Mouse (Mus musculus): ENCODE measurements around the gene Zbtb9.
"Not testable (repeated sequence)": the region's sequence is repeated elsewhere in the genome, so short reads cannot be mapped to it uniquely, and the experiment has no call there.

Gene Zbtb9

DNA sequence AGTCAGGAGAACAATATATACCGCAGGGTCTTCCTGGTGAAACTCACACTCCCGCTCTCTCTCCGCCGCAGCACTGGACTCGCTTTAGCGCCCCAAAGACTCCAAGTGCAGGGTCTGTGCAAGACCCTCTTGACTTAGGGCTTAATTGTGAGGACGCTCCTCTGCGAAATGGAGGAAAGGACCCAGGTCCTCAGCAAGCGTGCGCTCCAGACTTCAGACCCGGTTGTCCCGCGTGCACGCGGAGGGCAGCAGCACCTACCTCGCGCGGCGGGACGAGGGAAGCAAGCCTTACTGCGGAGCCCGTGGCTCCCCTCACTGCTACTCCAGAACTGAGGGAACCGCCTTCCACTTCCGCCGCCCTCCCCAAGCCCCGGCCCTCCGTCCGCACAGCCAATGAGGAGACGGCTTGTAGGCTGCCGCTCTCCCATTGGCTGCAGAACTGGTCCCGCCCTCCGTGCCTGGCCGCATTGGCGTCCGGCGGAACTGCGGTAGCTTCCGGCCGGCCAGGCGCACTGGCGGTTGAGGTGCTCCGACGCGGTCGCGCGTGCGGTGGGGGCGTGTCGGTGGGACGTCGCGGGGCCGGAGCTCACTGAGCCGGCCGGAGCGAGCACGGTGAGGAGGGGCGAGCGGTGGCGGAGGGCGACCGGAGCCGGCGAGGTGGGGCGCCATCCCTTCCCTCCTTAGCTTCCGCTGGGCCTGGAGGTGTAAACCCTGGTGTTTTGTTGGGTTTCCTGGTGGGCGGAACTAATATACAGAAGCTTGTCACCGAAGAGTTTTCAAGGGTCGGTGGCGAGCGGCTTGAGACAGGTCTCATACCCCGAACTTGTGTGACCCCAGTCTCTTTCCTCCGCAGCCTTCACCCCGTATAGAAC is at the start of gene Zbtb9:
TSS of gene Zbtb9 (plus strand) at position 465 of the 872 bp plus-strand sequence.
- DNase-seq: peak; percentile 93

DNA sequence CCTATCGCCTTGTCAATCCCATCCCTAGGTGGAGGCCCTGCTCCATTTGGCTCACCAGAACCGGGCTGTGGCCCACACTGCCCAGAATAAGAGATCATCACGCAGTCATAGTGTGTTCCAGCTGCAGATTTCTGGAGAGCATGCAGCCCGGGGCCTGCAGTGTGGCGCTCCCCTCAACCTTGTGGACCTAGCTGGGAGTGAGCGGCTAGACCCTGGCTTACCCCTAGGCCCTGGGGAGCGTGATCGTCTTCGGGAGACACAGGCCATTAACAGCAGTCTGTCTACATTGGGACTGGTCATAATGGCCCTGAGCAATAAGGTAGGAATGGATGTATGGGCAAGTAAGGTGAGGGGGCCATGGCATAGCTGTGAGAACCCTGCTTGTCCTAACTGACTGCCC is 47.6 kb upstream of the Zbtb9 start:
- not testable (repeated sequence) for DNase-seq

DNA sequence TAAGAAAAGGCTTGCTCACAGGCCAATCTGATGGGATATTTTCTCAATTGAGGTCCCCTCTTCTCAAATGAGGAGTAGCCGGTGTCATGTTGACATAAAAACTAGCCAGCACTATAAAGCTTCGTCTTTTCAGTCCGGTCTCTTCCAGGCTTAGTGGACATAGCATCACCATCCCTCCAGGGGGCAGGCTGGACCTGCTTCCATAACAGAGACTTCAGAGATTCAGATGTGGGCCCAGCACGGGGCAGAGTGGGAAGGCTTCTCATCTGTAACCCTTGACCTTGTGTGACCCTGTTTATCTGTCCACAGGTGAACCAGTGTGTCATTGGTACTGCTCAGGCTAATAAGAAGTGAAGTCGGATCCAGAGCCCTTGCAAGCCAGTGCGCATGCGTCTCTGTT is 41.2 kb upstream of the Zbtb9 start:
- DNase-seq: not testable (repeated sequence)

DNA sequence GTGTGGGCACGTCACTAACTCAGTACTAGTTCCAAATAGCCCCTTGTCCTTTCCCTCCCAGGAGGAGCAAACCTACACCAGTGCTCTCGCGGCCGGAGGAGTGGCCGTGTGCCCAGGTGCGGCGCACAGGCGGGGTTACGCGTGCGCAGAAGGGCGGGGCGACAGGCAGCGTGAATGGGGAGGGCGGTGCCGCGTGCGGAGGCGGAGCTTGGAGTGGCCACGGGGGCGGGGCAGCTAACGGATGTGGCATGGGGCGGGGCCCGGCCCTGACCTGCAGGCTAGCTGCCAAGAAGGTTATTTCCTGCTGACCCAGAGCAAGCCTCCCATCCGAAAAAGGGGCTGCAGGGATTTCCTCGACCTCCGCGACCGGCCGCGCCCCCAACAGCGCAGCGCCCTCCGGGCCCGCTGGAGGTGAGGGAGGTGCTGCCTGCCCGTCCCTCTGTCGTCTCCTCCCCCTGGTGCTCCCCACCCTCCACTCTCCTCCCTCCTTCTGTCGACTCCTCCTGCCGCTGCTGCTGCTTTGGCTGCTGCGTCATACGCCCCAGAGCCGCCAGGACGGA is 40.0 kb upstream of the Zbtb9 start, which contains the start of gene Phf1:
TSS of gene Phf1 (plus strand) at position 214 of the 560 bp plus-strand sequence.
- peak; percentile 91 for DNase-seq

DNA sequence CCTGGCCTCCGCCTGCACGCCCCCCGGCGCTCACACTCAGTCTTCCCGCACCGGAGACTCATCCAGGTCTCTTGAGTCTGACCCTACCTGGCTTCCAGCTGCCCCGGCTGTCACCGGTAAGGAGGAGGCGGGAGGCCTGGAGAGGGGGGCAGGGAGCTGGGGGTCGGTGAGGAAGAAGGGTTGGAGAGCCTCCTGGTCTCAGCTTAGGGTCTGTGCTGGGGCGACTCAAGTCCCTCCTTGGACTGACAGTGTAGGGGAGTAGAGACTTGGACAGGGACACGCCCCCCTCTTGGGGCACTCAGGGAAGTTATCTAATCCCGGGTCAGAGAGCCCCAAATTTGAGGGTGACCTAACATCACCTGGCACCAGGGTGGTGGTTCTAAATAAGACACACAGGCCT is 39.5 kb upstream of the Zbtb9 start:
- DNase-seq: no peak

DNA sequence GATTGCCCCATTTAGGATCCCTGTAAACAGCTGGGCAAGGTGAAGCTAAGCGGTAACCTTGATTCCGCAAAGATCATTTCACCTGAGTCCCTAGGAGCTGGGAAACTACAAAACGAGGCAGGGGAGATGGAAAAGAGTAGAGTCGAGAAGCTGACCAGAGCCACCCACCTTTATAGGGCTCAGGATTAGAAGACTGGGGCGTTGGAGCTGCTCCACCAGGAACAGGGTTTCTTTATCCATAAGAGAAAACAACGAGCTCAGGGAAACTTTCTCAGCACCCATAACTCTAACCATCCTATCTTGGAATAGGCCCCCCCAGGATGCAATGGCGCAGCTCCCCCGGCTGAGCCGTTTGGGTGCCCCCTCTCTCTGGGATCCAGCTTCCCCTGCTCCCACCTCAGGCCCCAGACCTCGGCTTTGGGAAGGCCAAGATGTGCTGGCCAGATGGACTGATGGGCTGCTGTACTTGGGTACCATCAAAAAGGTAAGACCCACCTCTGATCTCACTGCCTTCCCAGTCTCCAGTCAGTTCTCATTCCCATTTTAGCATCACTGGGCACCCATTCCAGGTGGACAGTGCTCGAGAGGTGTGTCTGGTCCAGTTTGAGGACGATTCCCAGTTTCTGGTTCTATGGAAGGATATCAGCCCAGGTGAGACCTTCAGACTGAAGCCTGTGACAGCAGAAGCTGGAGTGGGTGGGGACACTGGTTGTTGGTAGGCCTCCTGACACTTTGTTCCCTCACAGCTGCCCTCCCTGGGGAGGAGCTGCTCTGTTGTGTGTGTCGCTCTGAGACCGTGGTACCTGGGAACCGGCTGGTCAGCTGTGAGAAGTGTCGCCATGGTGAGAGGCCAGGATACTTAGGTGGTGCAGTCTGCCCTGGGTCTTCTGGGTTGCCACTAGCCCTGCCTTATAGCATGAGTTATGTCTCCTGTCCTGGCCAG is 38.8 kb upstream of the Zbtb9 start:
- no peak for DNase-seq

DNA sequence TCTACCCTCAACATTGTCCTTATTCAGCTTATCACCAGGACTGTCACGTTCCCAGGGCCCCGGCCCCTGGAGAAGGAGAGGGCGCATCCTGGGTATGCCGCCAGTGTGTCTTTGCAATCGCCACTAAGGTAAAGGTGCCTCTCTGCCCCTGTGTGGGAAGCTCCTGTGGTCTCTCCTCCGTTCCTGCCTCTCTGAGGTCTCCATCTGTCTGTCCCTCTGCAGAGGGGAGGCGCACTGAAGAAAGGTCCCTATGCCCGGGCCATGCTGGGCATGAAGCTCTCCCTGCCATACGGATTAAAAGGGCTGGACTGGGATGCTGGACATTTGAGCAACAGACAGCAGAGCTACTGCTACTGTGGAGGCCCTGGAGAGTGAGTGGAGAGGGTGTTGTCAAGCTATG is 37.9 kb upstream of the Zbtb9 start:
- DNase-seq: no peak

DNA sequence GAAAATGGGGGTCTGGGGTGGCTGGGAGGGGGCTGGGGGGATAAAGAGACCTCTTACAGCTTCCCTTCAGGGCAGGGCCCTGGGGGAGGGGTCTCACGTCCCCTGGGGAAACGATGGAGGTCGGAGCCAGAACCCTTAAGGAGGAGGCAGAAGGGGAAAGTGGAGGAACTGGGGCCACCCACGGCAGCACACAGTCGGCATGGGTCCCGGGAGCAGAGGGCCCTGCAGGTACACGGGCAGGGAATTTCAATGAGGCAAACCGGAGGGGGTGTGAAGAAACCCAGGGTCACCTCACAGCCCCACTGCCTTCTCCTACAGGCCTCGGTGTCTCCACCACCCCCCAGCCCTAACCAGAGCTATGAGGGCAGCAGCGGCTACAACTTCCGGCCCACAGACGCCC is 36.5 kb upstream of the Zbtb9 start:
- DNase-seq: no peak

DNA sequence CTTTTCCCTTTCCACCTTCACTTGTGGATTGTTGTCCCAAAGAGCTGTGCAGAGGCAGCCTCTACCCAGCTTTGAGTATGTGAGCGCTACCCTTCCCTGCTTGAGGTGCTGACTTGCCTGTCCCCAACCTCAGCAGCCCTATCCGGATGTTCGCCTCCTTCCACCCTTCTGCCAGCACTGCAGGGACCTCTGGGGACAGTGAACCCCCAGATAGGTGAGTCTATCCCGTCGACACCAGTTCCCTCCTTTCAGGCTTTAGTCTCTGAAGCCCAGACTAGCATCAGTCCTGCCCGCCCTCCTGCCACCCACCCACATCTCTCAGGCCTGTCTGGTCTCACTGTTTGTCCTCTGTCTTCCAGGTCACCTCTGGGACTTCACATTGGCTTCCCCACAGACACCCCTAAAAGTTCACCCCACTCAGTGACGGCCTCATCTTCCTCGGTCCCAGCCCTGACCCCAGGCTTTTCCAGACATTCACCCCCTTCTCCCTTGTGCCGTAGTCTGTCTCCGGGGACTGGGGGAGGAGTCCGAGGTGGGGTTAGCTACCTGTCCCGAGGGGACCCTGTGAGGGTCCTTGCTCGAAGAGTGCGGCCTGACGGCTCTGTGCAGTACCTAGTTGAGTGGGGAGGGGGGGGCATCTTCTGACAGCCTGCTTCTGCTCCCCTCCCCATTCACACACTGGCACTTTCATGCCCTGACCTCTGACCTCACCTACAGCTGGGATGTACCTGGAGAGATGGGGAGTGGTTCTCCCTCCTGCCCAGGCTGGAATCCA is 35.9 kb upstream of the Zbtb9 start:
- no peak for DNase-seq

DNA sequence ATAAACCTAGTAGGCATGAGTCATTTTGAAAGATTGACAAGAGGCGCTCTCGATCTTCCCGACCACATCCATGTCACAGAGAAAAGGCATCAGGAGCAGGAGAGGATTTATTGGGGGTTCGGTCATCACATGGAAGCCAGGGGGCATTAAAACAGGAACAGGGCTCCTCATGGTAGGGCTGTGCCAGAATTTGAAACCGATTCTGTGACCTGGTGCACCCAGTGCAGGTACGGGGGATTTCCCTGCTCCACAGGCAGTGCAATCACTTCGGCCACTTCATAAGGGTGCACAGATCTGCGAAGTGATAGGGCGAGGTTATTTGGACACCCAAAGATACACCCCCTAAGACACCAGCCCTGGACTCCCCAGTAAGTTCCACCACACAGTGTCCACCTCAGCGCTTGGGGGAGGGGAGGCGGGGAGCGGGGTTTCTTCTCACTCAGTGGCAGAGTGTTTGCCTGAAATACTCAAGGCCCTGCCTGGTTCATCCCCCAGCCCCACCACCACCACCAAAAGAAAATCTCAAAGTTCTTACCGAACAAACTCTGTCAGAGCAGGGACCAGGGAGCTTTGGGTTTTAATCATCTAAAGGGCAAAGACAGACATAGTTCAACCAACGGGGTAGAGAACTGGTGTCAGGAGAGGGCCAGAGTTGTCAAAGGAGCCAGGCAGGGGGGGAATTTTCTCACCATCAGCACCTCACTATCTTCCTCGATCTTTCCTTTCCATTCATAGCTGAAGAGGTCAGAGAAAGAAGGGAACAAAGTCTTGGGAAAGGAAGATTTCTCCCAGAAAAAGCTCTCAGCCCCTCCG is 34.9 kb upstream of the Zbtb9 start:
- DNase-seq: no peak

DNA sequence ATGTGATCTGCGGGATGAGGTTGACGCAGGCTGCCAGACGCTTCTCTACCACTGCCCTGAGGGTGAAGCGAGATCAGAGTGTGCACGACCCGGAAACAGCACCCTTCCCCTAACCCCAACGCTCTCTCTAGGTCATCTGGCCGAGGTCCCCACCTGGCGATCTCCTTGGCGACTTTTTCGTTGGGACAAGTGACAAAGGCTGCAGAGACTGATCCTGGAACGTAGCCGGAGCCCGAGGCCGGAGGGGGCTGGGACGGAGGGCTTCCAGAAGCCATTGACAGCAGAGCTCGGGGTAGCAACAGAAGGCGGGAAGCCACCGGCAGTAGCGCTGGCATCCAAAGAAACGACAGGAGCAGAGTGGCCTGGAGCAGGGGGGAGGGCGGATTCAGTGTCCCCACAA is 34.2 kb upstream of the Zbtb9 start:
- DNase-seq: no peak

DNA sequence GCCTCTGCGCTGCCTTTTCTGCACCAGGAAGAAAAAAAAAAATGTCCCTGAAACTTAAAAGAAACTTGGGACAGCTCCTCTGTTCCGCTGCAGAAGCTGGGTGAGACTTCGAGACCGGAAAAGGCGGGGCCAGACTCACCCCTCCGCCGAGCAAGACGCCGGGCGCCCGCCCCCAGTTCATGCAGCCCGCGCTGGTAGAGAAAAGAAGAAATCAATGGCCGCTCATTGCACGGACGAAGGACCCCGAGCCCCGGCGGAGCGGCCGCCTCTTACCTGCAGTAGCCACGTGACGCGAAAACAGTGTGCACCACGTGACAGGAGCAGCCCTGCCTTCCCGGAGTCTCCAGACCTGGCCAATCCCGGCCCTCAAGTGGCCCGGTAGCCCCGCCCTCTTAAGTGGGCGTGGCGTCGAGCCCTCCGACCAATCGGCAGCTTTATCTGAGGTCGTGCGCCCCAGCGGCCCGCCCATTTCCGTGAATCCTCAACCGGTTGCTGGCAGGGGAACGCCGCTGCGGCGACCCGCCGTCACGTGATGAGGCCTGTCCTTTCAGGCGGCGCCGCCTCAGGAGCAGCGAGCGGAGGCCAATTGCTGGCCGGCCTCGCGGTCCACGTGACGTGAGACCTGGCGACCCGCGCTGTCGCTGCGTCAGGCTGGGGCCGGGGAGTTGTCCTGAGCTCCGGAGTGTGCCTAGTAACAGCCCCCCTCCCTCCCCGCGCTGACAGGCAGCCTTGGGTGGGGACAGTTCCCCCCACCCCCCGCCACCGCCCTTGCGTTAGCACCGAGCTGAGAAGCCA is 33.6 kb upstream of the Zbtb9 start, which contains the start of gene Cuta:
TSS of gene Cuta (minus strand) at position 392 of the 795 bp plus-strand sequence.
- peak; percentile 96 for DNase-seq

DNA sequence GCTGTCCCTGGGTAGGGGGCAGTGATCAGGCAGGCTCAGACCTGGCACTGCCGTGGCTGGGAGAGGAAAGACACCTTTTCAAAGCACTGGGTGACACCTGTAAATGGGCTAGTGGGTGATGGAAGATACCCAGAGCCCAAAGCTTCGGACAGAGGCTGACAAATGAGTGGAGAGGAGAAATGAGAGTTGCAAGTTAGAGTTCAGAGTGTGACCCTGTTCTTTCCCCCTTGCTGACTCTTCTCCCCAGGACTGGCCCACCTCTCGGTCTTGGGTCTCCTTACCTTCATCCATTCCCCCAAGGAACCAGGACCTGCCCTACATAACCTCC is 33.0 kb upstream of the Zbtb9 start:
- DNase-seq: no peak

DNA sequence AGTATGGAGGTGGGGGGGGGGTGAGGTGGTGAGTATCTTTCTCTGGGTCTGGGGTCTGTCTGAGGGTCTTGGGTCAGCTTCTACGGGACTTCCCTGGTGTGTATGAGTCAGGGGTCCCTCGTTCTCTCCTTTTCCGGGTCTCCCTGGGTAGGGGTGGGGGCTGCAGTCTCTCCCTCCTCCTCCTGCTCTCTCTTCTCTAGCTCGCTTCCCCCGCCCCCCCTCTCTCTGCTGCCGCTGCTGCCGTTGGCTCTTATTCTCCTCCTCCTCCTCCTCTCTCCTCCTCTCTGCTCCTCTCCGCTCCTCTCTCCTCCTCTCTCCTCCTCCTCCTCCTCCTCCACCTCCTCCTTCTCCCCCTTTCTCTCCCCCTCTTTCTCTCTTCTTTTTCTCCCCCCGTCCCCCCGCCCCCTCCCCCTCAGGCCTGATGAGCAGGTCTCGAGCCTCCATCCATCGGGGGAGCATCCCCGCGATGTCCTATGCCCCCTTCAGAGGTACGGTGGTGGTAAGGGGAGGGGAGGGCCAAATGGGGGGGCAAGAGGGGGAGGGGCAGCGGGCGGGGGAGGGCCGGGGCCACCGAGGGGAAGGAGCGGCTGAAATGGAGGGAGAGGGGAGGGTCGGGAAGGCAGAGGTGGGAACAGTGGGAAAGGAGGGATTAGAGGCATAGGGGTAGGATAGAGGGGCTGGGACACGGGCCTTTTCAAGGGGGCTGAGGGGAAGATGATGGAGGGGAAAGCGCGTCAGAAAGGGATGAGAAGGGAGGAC is 31.8 kb upstream of the Zbtb9 start, which contains the start of gene Syngap1:
TSS of gene Syngap1 (plus strand) at position 223 of the 759 bp plus-strand sequence.
- peak; percentile 81 for DNase-seq

DNA sequence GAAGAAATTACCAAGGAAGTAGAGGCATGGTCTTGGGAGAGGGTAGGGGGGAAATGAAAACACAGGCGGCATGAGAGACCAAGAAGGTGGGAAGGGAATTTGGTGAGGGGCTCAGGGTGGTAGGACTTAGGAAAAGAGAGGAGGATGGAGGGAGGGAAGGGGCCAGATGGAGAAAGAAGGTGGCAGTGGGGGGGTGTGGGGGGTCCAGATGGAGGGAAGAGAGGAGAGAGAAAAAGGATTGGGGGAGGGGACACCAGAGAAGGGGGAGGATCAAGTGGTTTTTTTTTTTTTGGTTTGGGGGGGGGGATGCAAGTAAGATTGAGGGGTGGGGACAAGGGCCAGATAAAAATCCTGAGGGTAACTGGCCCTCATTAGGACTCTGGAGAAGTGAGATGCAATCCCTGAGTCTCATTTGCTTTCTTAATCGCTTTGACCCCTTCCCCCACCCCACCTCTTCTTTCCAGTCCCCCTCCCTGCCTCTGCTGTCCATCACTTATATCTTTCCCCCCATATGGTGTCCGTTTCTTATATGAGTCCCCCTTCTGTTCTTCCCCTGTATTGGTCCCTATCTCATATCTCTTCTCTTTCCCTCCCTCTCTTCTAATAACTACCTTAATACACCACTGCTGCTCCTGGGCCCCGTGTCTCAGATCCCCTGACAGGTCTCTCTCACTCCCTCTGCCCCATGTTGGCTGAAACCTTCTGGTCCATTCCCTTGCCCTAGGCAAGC is 31.0 kb upstream of the Zbtb9 start:
- DNase-seq: peak; percentile 6

DNA sequence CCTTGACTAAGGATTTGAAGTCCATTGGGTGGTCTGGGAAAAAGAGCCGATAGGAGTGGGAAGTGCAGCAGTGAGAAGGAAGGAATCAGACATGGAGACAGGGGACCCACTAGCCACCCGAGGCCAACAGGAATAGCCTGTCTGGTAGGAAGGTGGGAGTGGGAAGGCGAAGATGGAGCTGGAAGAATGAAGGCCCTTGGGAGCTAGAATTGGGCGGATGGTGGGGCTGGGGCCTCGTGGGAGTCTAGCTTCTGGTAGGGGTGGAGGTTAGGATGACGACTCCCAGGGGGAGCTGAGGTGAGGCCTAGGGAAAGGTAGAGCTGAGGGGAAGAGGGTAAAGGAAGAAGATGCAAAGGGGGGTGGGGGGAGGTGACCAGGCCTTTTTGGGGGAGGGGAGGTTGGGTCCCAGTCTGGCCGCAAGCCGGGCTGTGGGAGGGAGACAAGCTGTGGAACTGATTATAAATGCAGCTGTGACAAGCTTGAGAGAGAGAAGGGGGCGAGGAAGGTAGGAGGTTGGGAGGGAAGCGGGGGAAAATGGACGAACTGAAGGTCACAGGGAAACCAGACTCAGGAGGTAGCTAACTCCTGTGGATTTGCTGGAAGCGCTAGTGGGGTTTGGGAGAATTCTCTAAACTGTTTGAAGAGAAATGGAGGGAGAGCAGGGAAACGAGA is 27.0 kb upstream of the Zbtb9 start:
- peak; percentile 10 for DNase-seq

DNA sequence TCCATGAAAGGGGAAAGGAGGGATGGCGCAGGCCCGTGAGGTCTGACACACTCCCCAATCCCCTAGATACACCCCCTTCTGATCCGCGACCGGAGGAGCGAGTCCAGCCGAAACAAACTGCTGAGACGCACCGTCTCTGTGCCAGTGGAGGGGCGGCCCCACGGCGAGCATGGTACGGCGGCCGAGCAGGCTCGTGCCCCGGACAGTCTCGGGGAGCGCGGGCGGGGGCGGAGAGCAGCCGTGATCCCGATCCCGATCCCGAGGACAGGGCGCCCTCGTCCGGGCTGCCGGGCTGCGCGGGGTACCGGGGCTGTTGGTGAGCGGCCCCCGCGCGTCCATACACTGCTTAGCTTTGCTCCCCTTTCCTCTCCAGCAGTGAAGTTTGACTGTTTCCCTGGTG is 26.4 kb upstream of the Zbtb9 start:
- DNase-seq: peak; percentile 68

All from right cerebral cortex, postnatal 4 days (tissue).